Mouse (Mus musculus): ENCODE results near the gene Pbx1.

DNA sequence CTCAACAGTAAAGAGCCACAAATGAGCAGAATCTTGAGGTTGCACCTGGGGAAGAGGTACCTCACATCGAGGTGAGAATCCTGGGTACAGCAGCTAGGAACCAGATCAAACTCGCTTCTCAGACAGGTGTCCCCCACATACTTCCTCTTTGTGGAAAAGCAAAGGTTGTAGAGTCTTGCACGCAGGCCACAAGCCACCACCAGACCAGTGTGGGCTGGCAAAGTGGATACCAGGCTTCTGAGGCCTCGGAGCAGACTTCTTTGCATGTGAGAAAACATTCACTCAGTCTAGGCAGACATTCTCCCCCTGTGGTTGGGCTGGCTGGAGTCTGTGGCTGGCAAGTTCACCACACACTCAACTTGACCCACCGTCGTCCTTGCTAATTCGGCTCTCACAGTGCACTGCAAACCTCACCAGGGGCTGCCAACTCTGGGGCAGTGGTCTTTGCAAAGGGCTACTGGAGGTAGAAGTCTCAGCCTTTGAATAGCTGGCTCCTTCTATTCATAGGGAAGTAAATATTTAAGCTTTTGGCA lies 206.4 kb downstream of the Pbx1 start:
- no peak for TF ChIP-seq ELF1 (IDR thresholded peaks at IDR 0.05; ENCODE audit: low read depth, low read length)
- no peak for TF ChIP-seq CTCF (IDR thresholded peaks at IDR 0.05 in 2 of 3, conservative IDR thresholded peaks at IDR 0.05 in 1 of 3; ENCODE audit: control insufficient read depth in 1 of 3, insufficient read depth in 1 of 3, low read depth in 2 of 3, low read length in 3 of 3, poor library complexity in 1 of 3, severe bottlenecking in 1 of 3)
- no peak for TF ChIP-seq GATA1 (IDR thresholded peaks at IDR 0.05; ENCODE audit: low read depth, low read length)
- no peak for TF ChIP-seq NELFE (IDR thresholded peaks at IDR 0.05; ENCODE audit: low read depth, low read length)
- TF ChIP-seq ETS1 (IDR thresholded peaks at IDR 0.05; ENCODE audit: low read depth, low read length) = no peak
- TF ChIP-seq POLR2A (IDR thresholded peaks at IDR 0.05; ENCODE audit: control insufficient read depth in 1 of 2, insufficient read depth in 1 of 2, low read depth in 1 of 2, low read length in 2 of 2, poor library complexity in 1 of 2) = no peak
- TF ChIP-seq JUND (IDR thresholded peaks at IDR 0.05; ENCODE audit: low read depth, low read length) = no peak
- TF ChIP-seq CHD2 (IDR thresholded peaks at IDR 0.05; ENCODE audit: low read length) = no peak
- no peak for TF ChIP-seq GABPA (IDR thresholded peaks at IDR 0.05; ENCODE audit: low read depth, low read length)

Measured in MEL (cell line).